Mouse (Mus musculus): ENCODE results near the gene Etfbkmt.
A peak's percentile ranks its signal among the peaks of the same experiment; 100 is the strongest.
"Not testable (repeated sequence)": the region's sequence is repeated elsewhere in the genome, so short reads cannot be mapped to it uniquely, and the experiment has no call there.

Etfbkmt gene

DNA sequence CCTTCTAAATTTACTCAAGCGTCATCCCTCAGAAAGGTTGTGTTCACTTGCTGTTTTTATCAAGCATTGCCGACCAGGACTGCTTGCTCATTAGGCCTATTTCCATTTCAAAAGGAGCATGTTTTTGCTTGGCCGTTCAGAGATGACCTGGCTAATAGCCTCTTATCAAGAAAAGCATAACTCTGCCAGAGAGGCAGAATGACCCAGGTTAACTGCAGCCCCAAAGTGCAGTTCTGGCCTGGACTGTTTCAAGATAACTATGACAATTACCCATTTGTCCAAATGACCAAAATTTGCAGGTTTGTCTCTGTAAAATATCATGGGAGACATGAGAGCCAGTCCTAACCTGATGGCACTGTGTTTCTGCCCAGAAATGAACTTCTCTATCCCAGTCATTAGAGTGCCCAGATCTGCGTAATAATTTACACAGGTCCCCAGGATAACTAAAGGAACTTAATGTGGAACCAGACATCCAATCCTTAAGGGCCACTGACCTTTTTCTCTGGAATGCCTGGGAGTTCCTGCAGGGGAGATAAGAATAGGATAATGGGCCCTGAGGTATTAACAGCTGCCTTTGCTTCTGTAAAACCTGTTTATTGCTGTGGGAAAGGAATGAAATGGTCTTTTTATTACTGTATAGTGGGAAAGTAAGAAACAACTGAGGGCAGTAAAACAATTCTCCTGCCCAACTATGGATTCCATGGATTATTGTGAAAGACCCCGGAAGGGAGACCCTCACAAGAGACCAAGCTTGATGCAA is 5.1 kb upstream of the Etfbkmt start:
- no peak for DNase-seq (ENCODE audit: low read depth, low spot score)

DNA sequence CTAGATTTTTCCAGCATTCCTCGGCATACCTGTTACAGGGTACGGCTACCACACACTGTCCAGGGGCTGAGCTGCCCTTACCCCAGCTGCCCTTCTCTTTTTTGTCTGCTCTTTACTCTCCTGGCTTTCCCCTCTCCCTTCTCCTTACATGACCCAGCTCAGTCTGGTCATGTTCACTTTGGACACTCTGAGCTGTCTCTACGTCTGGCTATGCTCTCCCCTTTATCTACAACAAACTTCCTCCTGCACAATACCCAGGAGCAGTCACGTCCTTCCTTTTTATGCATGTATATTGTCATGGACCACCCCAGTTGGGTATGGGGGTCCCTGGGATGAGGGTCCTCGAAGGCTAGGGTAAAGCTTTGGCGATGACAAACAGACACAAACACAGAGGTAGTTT is 4.0 kb upstream of the Etfbkmt start:
- DNase-seq (ENCODE audit: low read depth, low spot score), result no peak

DNA sequence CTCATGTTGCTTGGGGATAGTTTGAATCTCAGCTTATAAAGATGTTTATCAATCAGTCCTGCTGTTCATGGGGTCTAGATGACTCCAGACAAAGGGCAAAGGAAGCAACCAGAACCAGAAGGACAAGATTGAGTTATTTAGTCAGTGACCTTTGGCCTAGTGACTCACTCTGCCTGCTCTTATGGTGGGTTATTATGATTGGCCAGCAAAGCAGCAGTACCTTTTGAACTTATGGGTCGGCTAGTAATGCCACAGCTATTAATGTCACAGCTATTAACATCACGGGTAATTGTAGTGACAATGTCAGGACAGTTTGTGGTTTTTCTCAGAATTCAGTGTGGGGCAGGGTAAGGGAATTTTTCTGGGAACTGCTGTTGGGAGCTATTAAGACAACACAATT is 1.7 kb upstream of the Etfbkmt start:
- no peak for DNase-seq (ENCODE audit: low read depth, low spot score)

DNA sequence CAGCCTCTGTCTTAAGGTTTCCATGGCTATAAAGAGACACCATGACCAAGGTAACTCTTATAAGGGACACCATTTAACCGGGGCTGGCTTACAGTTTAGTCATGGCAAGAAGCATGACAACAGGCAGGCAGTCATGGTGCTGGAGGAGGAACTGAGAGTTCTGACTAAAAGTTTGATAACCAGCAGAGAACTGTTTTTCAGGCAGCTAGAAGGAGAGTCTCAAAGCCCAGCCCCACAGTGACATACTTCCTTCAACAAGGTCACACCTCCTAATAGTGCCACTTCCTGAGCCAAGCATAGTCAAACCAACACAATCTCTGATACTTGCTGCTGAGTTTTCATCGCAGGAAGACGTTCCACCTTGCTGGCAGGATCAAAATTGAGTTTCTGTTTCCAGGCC is 638 bp upstream of the Etfbkmt start:
- no peak for DNase-seq (ENCODE audit: low read depth, low spot score)

DNA sequence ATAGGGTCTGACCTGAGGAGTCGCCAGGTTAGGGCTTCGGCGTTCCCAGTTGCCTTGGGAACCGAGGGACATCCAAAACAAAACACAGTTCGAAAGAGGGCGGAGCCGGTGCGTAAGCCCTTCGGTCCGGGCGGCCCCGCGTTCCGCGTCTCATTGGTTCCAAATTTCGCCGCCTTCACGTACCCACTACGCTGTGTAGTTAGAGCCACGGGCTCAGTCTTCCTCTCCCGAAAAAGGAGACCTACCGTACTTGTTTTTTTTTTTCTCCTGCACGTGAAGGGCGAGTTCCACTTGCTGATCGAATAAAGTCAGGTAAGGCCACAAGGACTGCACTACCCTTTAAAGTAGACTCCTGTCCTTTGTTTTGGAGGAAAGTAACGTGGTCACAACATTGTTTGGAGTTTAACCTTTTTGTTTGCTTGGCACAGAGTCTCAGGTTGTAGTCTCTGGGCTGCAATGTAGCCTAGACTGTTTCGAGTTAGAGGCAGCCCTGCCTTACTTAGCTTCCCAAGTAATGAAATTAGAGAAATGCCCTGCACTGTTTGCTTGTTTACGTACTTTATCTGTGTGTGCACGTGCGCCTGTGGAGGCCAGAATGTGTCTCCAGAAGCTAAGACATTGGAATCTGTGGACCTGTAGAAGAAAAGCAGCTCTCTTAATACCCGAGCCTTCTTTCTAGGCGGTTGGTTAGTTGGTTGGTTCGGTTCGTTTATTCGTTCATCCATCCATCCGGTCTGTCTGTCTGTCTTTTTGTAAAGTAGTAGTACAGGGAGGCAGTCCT is 1.9 kb downstream of the Etfbkmt start:
- peak; percentile 97 for DNase-seq (ENCODE audit: low read depth, low spot score)

DNA sequence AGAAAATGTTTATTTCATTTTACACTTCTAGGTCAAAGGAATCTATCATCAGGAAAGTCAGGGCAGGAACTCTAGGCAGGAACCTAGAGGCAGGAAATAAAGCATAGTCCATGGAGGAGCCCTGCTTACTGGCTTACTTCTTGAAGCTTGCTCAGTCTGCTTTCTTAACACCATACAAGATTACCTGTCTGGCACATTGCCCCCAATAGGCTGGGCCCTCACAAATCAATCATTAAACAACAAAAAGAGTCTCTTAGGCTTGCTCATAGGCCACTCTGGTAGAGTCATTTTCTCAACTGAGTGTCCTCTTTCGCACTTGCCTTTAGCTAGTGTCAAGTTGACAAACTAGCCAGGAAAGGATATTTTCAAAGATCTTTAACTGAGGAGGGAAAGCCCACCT is 5.5 kb downstream of the Etfbkmt start:
- no peak for DNase-seq (ENCODE audit: low read depth, low spot score)

DNA sequence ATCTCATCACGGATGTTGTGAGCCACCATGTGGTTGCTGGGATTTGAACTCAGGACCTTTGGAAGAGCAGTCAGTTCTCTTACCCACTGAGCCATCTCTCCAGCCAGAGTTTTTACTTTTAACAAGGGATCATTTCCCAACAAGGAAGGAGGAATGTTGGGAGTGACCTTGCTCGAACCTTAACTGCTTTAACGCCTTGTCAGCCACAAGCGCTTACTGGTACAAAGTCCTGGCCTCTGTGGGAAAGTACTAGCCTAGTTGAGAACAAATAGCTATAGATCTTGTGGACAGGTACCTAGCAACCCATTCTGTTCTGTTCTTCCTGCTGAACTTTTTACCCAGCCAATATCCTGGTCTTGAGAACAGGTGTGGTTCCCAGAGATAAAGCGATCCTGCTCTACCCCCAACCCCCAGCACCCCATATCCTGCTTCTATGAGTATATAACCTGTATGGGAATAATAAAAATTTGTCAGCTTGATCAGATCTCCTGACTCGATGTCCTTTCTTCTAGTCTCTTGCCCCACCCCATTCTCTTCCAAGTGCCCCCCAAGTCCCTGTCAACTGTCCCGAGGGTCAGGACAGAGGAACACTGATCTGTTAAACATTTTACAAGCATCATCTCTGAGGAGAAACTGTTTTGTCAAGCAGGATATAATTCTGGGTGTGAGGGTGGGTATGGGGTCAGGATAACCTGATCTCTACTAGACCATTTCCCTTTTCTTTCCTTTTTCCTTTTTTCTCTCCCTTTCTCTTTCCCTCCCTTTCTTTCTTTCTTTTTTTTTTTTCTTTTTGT is 9.0 kb downstream of the Etfbkmt start:
- DNase-seq (ENCODE audit: low read depth, low spot score), result peak; percentile 34

DNA sequence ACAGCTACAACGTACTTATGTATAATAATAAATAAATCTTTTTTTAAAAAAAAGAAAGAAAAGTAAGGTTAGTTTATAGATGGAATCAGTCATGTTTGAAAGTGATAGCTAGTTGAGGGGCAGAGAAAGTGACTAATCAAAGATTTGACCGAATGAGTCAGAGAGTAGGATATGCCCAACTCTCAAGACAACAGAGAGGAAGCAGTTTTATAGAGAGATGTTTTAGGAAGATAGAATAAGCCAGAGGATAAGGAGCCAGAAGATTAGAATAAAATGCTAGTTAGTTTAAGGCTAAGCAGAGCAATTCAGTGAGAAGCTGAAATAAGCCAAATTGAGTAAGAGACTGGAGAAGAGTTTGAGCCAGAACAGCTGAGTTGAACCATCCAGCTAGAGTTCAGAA is 12.5 kb downstream of the Etfbkmt start:
- no peak for DNase-seq (ENCODE audit: low read depth, low spot score)

DNA sequence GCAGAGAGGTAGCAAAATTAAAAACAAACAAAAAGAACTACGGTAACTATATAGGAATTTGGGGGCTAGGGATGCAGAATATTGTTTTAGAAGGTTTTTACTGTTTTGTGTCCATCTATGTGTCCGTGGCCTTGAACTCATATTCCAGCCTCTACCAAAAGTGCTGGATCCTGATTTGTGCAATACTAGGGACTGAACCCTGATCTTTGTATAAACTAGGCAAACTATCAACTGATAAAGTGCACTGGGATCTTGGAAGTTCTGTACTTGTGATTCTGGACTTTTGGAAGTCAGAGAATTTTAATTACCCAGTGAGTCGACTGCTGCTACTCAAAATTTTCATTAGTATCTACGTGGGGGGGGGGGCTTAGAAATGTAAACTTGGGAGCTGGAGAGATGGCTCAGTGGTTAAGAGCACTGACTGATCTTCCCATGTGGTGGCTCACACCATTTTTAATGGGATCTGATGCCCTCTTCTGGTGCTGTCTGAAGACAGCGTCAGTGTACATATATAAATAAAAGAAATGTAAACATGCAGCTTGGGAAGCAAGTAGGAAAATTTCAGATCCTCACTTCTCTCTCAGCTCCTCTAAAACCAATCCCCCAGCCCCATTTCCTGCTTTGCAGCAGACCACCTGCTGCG is 13.9 kb downstream of the Etfbkmt start:
- DNase-seq (ENCODE audit: low read depth, low spot score), result peak; percentile 29

DNA sequence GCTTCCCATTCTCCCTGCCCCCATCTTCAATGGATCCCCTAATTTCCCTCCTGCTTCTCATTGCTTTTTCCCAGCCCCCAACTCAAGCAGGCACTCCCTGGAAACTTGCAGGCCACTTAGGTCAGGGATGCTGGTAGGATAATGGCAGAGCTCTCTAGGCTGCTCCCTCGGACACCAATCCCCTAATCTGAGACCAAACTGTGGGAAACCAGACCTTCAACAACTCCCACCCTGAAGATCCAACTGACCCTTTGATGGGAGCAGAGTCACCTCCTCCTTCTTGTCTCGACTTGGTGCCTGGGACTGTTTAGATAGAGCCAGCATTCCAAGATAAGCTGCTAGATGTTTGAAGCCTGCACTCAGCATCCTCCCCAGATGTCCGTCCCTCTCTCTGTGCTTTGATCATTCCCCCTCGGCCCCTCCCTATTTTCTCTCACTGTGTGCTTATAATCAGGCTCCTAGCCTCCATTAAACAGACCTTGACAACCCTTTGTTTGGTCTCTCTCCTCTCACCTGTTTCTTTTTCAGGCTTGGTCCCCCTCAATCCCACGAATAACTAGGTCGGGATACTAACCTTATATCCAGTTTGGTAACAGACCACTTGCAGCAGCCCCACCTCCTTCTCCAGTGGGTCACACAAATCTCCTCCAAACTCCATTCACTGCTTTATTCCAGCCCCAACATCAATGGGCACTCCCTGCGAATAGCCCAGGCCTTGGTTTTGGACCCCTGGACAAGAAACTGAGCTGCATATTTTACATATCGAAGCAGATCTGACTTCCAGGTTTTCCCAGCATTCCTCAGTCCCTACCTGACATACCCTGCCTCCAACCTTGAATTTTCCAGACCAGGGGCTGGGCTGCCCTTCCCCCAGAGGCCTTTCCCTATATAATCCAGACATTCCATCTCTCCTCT is 14.7 kb downstream of the Etfbkmt start:
- no peak for DNase-seq (ENCODE audit: low read depth, low spot score)

DNA sequence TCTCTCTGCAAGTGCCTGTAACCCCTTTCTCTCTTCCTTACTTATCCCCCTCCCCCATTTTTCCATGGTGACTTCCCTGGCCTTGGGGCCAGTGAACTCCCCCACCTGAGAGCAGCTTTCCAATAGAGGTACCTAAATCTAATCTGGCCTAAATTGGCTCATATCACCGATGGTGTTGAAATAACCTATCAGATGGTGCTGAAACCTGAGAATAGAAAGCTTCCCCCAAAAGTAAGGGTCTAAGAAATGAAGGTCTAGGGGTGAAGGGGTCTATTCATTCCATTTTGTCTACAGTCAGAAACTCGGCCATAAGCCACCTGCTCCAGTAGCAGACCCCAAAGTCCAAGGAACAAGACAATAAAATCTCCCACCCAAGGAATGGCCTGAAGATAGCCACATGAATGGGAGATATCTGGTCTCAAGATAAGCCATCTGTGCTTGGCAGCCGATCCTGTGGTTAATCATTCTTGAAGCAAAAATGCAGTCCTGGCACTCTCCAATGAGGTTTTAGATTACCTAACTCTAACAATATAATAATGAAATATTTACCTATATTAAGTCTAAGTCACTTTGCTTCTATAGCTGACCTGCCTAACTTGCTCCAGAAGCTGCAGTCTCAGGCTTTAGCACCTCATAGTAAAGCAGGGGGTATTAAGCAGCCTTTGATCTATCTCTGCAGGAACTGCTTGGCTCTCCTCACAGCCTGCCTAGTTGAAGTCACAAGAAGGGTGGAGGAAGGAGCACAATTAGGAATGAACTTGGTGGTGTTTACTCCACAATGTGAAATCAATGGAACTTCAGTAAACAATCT is 15.6 kb downstream of the Etfbkmt start:
- DNase-seq (ENCODE audit: low read depth, low spot score), result no peak

DNA sequence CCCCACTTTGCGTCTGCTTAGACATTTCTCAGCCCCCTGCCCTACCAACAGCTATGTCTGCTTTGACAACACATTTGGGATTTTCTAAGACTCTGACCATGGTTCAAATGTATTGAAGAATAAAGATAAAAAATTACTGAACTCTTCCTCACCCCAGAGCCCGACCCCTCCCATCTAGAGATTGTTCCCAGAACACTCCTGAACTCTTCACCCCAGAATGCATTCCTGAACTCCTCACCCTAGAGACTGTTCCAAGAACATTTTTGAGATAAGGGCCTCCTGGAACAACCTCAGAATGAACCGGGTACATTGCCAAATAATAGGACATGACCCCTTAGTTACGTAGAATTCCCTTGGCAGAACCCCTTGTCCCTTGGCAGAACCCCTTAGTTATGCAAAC is 27.4 kb downstream of the Etfbkmt start:
- DNase-seq (ENCODE audit: low read depth, low spot score), result not testable (repeated sequence)

DNA sequence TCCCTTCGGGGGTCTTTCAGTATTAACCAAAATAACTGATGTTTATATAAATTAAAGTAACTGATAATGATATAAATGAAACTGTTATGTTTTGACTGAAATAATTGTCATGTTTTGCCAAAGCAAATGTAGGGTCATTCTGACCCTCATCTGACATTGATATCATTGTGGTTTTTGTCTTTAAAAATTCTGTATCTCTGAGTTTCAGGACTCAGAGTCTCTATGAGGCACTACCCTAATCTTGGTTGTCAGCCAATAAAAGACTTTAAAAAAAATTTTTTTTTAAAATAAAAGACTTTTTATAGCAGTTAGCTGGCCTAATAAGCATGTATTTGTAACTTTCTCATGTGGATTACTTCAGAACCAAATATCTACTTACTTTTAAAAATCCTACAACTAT is 28.0 kb downstream of the Etfbkmt start:
- DNase-seq (ENCODE audit: low read depth, low spot score), result no peak

DNA sequence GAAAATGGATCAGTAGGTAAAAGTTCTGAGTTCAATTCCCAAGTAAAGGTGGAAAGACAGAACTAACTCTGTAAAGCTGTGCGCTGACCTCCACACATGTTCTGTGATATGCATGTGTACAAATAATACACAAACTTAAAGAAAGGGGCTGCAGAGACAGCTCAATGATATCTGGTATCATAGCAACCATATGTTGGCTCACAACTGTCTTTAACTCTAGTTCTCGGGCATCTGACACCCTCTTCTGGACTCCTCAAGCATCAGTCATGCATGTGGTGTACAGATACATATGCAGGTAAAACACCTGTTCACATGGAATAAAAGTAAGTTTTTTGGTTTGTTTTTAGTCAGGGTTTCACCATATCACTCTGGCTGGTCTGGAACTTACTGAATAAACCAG is 28.8 kb downstream of the Etfbkmt start:
- no peak for DNase-seq (ENCODE audit: low read depth, low spot score)

DNA sequence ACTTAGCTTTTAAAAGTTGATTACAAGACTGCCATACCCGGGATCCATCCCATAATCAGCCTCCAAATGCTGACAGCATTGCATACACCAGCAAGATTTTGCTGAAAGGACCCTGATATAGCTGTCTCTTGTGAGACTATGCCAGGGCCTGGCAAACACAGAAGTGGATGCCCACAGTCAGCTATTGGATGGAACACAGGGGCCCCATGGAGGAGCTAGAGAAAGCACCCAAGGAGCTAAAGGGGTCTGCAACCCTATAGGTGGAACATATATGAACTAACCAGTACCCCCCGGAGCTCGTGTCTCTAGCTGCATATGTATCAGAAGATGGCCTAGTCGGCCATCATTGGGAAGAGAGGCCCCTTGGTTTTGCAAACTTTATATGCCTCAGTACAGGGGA is 30.3 kb downstream of the Etfbkmt start:
- DNase-seq (ENCODE audit: low read depth, low spot score), result not testable (repeated sequence)

DNA sequence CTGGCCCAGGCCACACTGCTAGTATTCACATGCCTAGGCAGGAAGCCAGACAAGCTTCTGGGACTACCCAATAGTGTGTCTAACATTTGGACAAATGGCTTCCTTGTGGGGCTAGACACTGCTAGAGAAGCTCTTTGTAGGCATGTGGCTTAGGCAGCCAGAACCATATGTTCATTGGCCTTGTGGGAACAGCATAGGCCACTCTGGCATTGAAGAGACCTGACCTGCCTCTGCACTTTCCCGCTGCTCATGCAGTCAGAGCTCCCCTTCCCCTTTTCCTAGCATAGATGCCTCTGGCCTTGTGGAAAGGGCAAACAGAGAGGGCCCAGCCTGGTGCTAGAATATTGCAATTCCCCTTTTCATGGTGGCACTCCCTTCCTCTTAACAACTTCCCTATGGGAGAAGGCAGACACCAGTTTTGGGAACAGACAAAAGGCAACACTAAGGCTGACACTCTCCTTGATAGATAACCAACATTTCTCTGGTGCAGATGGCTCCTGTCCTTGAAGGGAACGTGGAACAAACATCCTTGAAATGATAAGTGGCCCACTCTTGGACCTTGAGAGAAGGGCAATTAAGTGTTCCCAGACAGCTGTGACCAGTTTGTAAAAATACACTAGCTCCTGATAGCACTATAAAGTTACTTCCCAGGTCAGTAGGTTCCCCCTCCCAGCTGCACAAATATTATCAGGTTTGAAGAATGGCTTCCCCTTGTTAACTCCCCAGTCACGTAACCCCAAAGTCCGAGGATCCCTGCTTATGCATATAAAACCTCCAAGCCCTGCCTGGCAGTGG is 34.4 kb downstream of the Etfbkmt start:
- DNase-seq (ENCODE audit: low read depth, low spot score), result no peak

DNA sequence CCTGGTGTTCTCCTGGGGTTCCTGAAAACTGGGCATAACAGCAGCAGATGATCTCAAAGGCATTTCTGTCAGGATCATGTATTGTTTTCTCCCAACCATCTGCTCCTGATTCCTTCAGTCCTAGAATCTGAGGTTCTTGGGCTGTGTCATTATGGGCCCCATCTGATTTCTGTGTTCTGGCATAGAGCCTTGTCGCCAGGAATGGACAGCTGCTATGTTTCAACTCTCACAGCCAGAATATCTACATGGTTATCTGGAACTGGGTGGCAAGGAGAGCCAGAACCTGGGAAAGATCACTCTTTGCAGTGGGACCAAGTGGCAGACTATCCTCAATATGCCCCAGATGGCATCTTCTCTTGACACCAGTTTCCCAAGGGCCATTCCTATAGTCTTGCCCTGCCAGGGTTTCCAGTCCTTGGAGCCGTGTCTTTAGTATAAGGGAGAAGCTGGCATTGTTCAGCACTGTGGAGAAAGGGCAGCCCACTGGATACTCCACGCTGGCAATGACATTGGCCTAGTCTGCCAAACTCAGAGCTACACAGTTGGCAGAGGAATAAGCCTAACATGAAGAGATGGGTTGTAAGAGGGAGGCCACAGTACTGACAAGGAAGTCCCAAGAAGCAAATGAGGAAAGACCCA is 35.4 kb downstream of the Etfbkmt start:
- DNase-seq (ENCODE audit: low read depth, low spot score), result no peak

DNA sequence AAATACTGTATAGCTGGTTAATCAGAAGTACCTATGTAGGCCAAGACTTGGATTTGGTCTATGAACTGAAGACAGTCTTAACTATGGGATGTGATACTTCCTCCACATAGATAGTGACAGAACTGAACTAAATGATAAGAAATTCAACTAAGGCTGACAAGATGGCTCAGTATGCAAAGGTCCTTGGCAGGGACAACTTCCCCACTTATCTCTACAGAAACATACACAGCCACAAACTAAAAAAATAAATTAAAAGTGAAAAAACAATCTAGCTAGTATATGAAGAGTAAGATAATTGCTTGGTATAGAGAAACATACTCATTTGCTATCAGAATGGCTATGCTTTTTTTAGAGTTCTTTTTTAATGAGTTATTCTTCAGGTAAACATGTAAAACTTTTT is 39.4 kb downstream of the Etfbkmt start:
- DNase-seq (ENCODE audit: low read depth, low spot score), result no peak

DNA sequence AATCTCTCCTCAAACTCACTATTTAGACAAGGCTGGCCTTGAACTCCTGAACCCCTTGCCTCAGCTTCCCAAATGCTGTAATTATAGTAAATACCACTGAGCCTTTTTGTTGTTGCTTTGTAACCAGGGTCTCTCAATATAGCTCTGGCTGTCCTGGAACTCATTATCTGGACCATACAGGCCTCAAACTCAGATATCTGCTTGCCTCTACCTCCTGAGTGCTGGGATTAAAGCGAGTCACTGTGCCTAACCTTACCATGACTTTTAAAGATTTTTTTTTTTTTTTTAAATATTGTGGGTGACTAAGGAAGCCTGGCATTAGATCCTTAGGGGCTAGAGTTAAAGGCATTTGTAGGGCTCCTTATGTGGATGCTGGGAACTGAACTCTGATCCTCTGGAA is 44.4 kb downstream of the Etfbkmt start:
- no peak for DNase-seq (ENCODE audit: low read depth, low spot score)
